Mouse (Mus musculus): ENCODE data around the gene Dmd. TPM values are rescaled to one million over a fixed set of nuclear protein-coding genes. Genes with fewer than 3 reads are reported as not detected.
A peak's percentile ranks its signal among the peaks of the same experiment; 100 is the strongest.

The Dmd gene
- polyA plus RNA-seq, 1 experiment from 2014 or later: 33.3 TPM

DNA sequence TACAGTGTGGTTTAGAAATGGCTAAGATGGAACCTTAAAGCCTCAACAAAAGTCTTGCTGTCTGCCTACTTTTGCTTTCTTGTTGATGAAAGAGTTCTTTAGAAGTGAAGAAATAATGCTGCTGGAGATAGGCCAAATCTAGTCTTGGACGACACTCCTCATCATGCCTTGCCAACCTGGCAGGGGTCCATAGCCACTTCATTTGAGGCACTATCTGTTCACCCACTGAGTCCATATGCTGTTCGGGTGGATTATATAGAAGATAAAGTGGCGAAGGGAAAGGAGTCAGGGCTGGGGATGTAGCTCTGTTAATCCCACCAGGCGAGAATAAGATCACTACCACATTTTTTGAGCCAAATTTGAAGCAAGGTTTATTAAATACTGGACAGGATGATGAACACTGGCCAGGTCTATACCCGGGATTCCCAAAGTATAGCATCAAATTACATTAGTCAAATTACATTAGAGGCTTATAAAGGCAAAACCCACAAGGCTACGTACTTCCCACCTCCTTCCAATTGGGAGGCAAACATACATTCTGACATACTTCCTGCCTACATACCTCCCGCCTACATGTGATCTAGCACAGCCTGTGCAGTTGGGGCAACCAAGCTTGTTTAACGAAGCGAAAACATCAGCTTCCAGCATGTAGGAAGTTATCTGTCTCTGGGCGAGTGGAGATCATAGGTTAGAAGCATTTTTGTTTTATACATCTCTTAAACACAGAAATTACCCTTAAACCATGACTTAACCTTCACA is 1984.2 kb downstream of the Dmd start:
- H3K9ac ChIP-seq: no peak overlapping the region
- 79% methylated on average over 10 of the region's 10 CpGs for WGBS
- H3K27me3 ChIP-seq (ENCODE audit: control insufficient read depth, insufficient read depth, low read length): no peaks in the 10 kb centered on the region
- no peak overlapping the region for H3K4me2 ChIP-seq (replicated peaks)
- no peaks in the 10 kb centered on the region for H3K4me1 ChIP-seq (replicated peaks; ENCODE audit: control insufficient read depth, insufficient read depth, low read length)
- H3K27ac ChIP-seq: no peak overlapping the region
- peak; percentile 33 for DNase-seq (ENCODE audit: low spot score)
- no peak overlapping the region for H3K4me3 ChIP-seq (replicated peaks; ENCODE audit: low read length)
- peak; percentile 57; the same call in 1 of the 2 replicates for ATAC-seq (ENCODE audit: low FRiP score)
- no peaks in the 10 kb centered on the region for H3K9me3 ChIP-seq (ENCODE audit: control insufficient read depth, low read length)
- H3K36me3 ChIP-seq (replicated peaks; ENCODE audit: control insufficient read depth, insufficient read depth): no peaks in the 10 kb centered on the region

DNA sequence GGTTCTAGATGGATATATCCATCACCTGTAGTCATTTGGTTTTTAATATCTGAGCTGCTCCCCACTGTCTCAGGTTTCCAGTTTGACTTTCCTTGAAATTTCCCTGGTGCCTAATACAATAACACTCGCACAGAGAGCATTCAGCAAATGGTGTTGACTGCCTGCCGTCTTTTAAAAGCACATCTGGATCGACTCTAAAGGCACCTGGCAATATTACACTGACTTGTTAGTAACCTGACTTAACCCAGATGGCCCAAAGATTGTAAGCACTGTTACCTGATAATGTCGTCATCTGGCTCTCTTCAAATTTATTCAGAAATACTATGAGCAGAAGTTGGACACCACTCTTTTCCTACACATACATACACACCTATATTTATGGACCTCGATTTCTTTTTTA is 2011.9 kb downstream of the Dmd start:
- no peaks in the 10 kb centered on the region for H3K9me3 ChIP-seq (ENCODE audit: control insufficient read depth, low read length)
- H3K4me2 ChIP-seq (replicated peaks): no peak overlapping the region
- 78% methylated on average over 5 of the region's 5 CpGs for WGBS
- H3K9ac ChIP-seq: no peak overlapping the region
- no peaks in the 10 kb centered on the region for H3K4me1 ChIP-seq (replicated peaks; ENCODE audit: control insufficient read depth, insufficient read depth, low read length)
- no peaks in the 10 kb centered on the region for H3K36me3 ChIP-seq (replicated peaks; ENCODE audit: control insufficient read depth, insufficient read depth)
- H3K27me3 ChIP-seq (ENCODE audit: control insufficient read depth, insufficient read depth, low read length): no peaks in the 10 kb centered on the region
- H3K4me3 ChIP-seq (replicated peaks; ENCODE audit: low read length): no peak overlapping the region
- H3K27ac ChIP-seq: no peak overlapping the region
- ATAC-seq (ENCODE audit: low FRiP score) (no peak), DNase-seq (ENCODE audit: low spot score) (no peak)

- Histone ChIP-seq H3K4me2 (replicated peaks) (no peak overlapping the region), H3K4me3 (replicated peaks; ENCODE audit: low read length) (no peak overlapping the region), H3K9me3 (ENCODE audit: control insufficient read depth, low read length) (no peaks in the 10 kb centered on the region), H3K9ac (no peak overlapping the region), H3K4me1 (replicated peaks; ENCODE audit: control insufficient read depth, insufficient read depth, low read length) (no peaks in the 10 kb centered on the region), H3K27ac (no peak overlapping the region), H3K36me3 (replicated peaks; ENCODE audit: control insufficient read depth, insufficient read depth) (no peaks in the 10 kb centered on the region), H3K27me3 (ENCODE audit: control insufficient read depth, insufficient read depth, low read length) (no peaks in the 10 kb centered on the region)
- WGBS: 73% methylated on average over 6 of the region's 6 CpGs
- DNase-seq (ENCODE audit: low spot score) (no peak), ATAC-seq (ENCODE audit: low FRiP score) (no peak)
Observed at GRCm38 (mm10) chrX:84960972-84961371, 2012.3 kb downstream of the Dmd start.

- no peaks in the 10 kb centered on the region for H3K36me3 ChIP-seq (replicated peaks; ENCODE audit: control insufficient read depth, insufficient read depth)
- no peak for DNase-seq (ENCODE audit: low spot score)
- H3K9ac ChIP-seq: no peak overlapping the region
- H3K27me3 ChIP-seq (ENCODE audit: control insufficient read depth, insufficient read depth, low read length): no peaks in the 10 kb centered on the region
- ATAC-seq (ENCODE audit: low FRiP score): no peak
- no peak overlapping the region for H3K4me3 ChIP-seq (replicated peaks; ENCODE audit: low read length)
- H3K4me2 ChIP-seq (replicated peaks): no peak overlapping the region
- H3K9me3 ChIP-seq (ENCODE audit: control insufficient read depth, low read length): no peaks in the 10 kb centered on the region
- H3K27ac ChIP-seq: no peak overlapping the region
- no peaks in the 10 kb centered on the region for H3K4me1 ChIP-seq (replicated peaks; ENCODE audit: control insufficient read depth, insufficient read depth, low read length)
Observed at GRCm38 (mm10) chrX:85008304-85008703, 2059.6 kb downstream of the Dmd start.

GRCm38 (mm10) chrX:85041466-85042058 is 2092.9 kb downstream of the Dmd start:
- H3K4me1 ChIP-seq (replicated peaks; ENCODE audit: control insufficient read depth, insufficient read depth, low read length): no peaks in the 10 kb centered on the region
- WGBS: 43% methylated on average over 8 of the region's 8 CpGs
- H3K36me3 ChIP-seq (replicated peaks; ENCODE audit: control insufficient read depth, insufficient read depth): no peaks in the 10 kb centered on the region
- H3K4me3 ChIP-seq (replicated peaks; ENCODE audit: low read length): no peak overlapping the region
- H3K27me3 ChIP-seq (ENCODE audit: control insufficient read depth, insufficient read depth, low read length): no peaks in the 10 kb centered on the region
- no peak overlapping the region for H3K4me2 ChIP-seq (replicated peaks)
- no peak for ATAC-seq (ENCODE audit: low FRiP score)
- no peak for DNase-seq (ENCODE audit: low spot score)
- no peak overlapping the region for H3K27ac ChIP-seq
- no peaks in the 10 kb centered on the region for H3K9me3 ChIP-seq (ENCODE audit: control insufficient read depth, low read length)
- H3K9ac ChIP-seq: no peak overlapping the region

DNA sequence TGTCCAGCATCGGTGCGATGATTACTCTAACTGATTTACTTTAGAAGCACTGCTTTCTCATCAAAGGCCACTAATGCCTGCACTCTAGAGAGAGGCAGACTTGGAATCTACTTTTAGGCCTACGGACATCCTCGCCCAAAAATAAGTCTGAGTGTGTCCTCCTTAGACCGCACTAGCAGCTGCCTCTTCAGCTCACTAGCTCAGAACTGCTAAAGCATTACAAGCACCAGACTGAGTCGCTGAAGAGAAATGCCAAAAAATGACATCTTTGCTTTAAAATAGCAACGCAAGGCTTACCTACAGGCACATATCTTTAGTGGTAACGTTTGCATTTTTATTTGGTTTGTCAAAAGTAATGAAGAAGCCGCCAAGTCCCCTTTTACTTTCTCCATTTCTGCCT is 2098.0 kb downstream of the Dmd start:
- no peak overlapping the region for H3K4me2 ChIP-seq (replicated peaks)
- no peaks in the 10 kb centered on the region for H3K9me3 ChIP-seq (ENCODE audit: control insufficient read depth, low read length)
- WGBS: 92% methylated on average over 9 of the region's 9 CpGs
- H3K36me3 ChIP-seq (replicated peaks; ENCODE audit: control insufficient read depth, insufficient read depth): no peaks in the 10 kb centered on the region
- no peak for ATAC-seq (ENCODE audit: low FRiP score)
- no peaks in the 10 kb centered on the region for H3K4me1 ChIP-seq (replicated peaks; ENCODE audit: control insufficient read depth, insufficient read depth, low read length)
- peaks cover 4% of the 10 kb centered on the region; the same call in 1 of the 2 replicates for H3K27me3 ChIP-seq (ENCODE audit: control insufficient read depth, insufficient read depth, low read length)
- no peak overlapping the region for H3K4me3 ChIP-seq (replicated peaks; ENCODE audit: low read length)
- no peak overlapping the region for H3K27ac ChIP-seq
- no peak for DNase-seq (ENCODE audit: low spot score)
- H3K9ac ChIP-seq: no peak overlapping the region

DNA sequence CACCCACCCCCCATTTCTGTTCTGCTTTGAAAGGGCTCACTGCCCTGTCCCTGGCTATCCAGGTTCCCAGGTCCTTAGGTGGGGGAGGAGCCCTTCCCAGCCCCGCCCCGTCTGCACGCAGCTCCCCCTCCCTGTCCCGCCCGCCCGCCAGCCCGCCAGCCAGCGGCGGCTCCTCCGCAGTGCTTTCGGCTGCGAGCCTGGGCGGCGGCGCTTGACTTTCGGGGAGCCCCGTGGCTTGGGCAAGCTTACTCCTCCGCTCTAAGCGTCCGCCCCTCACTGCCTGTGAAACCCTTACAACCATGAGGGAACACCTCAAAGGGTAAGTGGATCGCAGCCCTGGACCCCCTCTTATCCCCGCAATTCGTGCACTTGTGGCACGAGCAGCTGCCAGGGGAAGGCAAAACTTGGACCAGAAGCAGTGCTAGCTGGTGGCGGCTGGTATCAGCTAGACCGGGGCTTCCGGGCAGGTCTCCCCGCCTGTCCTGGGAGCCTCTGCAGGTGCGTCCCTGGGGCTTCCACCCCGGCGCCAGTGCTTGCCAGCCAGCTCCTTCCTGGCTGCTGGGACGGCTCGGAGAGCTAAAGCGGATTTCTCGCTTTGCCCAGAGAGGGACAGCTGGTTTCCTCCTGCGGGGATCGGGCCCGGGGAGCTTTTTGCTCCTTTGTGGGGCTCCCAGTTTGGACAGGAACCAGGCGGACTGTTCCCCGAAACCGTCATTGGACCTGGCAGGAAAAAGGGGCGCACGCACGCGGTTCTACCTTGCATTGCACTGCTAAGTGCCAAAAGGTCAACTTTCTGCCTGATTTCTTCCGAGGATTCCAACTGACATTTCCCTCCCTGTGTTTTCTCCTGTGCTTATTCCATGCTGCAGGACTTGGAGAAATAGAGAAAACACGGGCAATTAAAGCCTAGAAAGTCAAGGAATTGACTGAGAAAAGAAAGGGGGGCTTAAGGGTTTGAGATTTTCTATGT is 2099.8 kb downstream of the Dmd start:
- Histone ChIP-seq H3K9me3 (ENCODE audit: control insufficient read depth, low read length) (no peaks in the 10 kb centered on the region), H3K36me3 (replicated peaks; ENCODE audit: control insufficient read depth, insufficient read depth) (no peaks in the 10 kb centered on the region), H3K9ac (peak overlapping the region; percentile 66), H3K27me3 (ENCODE audit: control insufficient read depth, insufficient read depth, low read length) (peaks cover 4% of the 10 kb centered on the region; the same call in 1 of the 2 replicates), H3K27ac (no peak overlapping the region), H3K4me2 (replicated peaks) (peak overlapping the region; percentile 63), H3K4me1 (replicated peaks; ENCODE audit: control insufficient read depth, insufficient read depth, low read length) (no peaks in the 10 kb centered on the region), H3K4me3 (replicated peaks; ENCODE audit: low read length) (peak overlapping the region; percentile 53)
- DNase-seq (ENCODE audit: low spot score) (peak; percentile 25), ATAC-seq (ENCODE audit: low FRiP score) (peak; percentile 92)
- 20% methylated on average over 45 of the region's 47 CpGs for WGBS

GRCm38 (mm10) chrX:85049593-85049992 is 2100.9 kb downstream of the Dmd start:
- Histone ChIP-seq H3K4me1 (replicated peaks; ENCODE audit: control insufficient read depth, insufficient read depth, low read length) (no peaks in the 10 kb centered on the region), H3K27ac (no peak overlapping the region), H3K36me3 (replicated peaks; ENCODE audit: control insufficient read depth, insufficient read depth) (no peaks in the 10 kb centered on the region), H3K27me3 (ENCODE audit: control insufficient read depth, insufficient read depth, low read length) (peaks cover 4% of the 10 kb centered on the region; the same call in 1 of the 2 replicates), H3K4me2 (replicated peaks) (peak overlapping the region; percentile 63), H3K4me3 (replicated peaks; ENCODE audit: low read length) (peak overlapping the region; percentile 53), H3K9ac (no peak overlapping the region), H3K9me3 (ENCODE audit: control insufficient read depth, low read length) (no peaks in the 10 kb centered on the region)
- DNase-seq (ENCODE audit: low spot score): no peak
- 35% methylated on average over 3 of the region's 3 CpGs for WGBS
- ATAC-seq (ENCODE audit: low FRiP score): no peak

DNA sequence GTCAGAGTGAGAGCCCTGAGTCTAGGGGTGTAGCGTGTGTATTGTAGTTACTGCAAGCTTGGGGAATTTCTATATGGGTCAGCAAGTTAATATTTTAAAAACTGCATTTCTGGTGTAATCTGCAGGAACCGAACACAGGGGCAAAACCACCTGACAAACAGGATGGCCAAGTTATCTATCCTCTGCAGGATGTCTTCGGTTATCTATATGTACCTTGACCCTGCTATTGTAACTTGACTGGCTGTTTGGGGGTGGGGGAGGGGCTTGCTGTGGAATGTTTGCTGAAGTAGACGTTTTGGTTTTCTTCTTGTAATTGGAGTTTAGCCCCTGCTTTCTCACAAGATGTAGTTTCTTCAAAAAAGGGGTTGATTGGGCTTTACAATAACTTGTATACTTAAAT is 2124.9 kb downstream of the Dmd start:
- H3K4me3 ChIP-seq (replicated peaks; ENCODE audit: low read length): no peak overlapping the region
- no peaks in the 10 kb centered on the region for H3K9me3 ChIP-seq (ENCODE audit: control insufficient read depth, low read length)

More for the DNA sequence above, 2124.9 kb downstream of the Dmd start:
- no peaks in the 10 kb centered on the region for H3K27me3 ChIP-seq (ENCODE audit: control insufficient read depth, insufficient read depth, low read length)
- DNase-seq (ENCODE audit: low spot score) (no peak), ATAC-seq (ENCODE audit: low FRiP score) (no peak)
- H3K4me1 ChIP-seq (replicated peaks; ENCODE audit: control insufficient read depth, insufficient read depth, low read length): no peaks in the 10 kb centered on the region
- no peak overlapping the region for H3K4me2 ChIP-seq (replicated peaks)
- H3K27ac ChIP-seq: no peak overlapping the region
- no peaks in the 10 kb centered on the region for H3K36me3 ChIP-seq (replicated peaks; ENCODE audit: control insufficient read depth, insufficient read depth)
- WGBS: 70% methylated on average over 4 of the region's 4 CpGs
- no peak overlapping the region for H3K9ac ChIP-seq

Data from hindbrain, embryonic 14.5 days (tissue).